Mouse (Mus musculus) lung, adult 2 months (tissue): ENCODE results near the gene Ptbp1. TPM values are rescaled to one million over a fixed set of nuclear protein-coding genes. Genes with fewer than 3 reads are reported as not detected.

ENCODE experiments used
- DNase-seq: peaks from one replicate; pipeline ENCODE4 v3.0.0; 2022
- H3K4me1 ChIP-seq: fragments of 200-500 bp; 2 replicates; pipeline ENCODE4 v1.6.1; 2011; ENCODE audit warnings: low read length; ENCODE audit not compliant: control insufficient read depth, insufficient read depth
- H3K4me3 ChIP-seq: fragments of 200-500 bp; replicated peaks from 2 replicates; pipeline ENCODE3; 2011; ENCODE audit warnings: low read depth, mild to moderate bottlenecking, control low read depth, low read length; ENCODE audit errors: extremely low read depth
- CTCF ChIP-seq: fragments of 200-500 bp; IDR thresholded peaks from 2 replicates; pipeline ENCODE4 v1.5.1; 2011; ENCODE audit warnings: mild to moderate bottlenecking, low read length, control low read depth; ENCODE audit not compliant: insufficient read depth
- POLR2A ChIP-seq: fragments of 200-500 bp; IDR thresholded peaks from 2 replicates; pipeline ENCODE4 v1.6.1; 2011; ENCODE audit warnings: low read depth, mild to moderate bottlenecking, control low read depth, low read length, borderline replicate concordance; ENCODE audit errors: extremely low read depth
- WGBS: fragments of 180-500 bp; shearing (Covaris S2); methylation state at CpG from one replicate; pipeline ENCODE4 v1.1.7; 2018; 5-methylcytosine and 5-hydroxymethylcytosine counted together
- polyA plus RNA-seq: library from polyadenylated mRNA; depleted of rRNA; stranded (reverse); fragments of >200 nt; gene quantifications from 2 replicates; pipeline ENCODE4 v1.2.3, GENCODE M21; 2012; rRNA removed

The Ptbp1 gene
- polyA plus RNA-seq, 1 experiment = 265 TPM

DNA sequence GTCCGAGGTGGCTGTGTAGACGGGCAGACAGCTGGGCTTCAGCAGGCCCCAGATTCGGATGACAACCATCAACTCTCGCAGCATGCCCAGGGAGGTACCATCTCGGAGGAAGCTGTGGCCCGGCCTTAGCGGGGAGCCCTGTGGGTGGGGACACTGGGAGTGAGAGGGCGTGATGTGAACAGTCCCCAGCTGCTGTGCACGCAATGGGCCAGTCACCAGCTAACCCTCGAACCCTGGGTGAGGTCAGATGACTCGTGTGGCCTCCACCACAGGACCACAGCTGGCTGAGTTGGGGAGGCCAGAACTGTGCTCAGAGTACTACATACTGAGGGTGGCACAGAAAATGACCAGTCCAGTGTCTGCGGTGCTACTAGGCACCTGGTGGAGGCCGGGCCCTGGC is 42.6 kb downstream of the Ptbp1 start:
- H3K4me1 ChIP-seq = no peaks in the 10 kb centered on the region
- WGBS = 63% methylated on average over 13 of the region's 13 CpGs
- H3K4me3 ChIP-seq = no peak overlapping the region
- TF ChIP-seq CTCF (no peak), POLR2A (no peak)
- DNase-seq = peak; percentile 26

GRCm38 (mm10) chr10:79897316-79898245 is 43.4 kb downstream of the Ptbp1 start:
- Histone ChIP-seq H3K4me3 (no peak overlapping the region), H3K4me1 (no peaks in the 10 kb centered on the region)
- 65% methylated on average over 20 of the region's 20 CpGs for WGBS
- DNase-seq = no peak
- TF ChIP-seq CTCF (no peak), POLR2A (no peak)

DNA sequence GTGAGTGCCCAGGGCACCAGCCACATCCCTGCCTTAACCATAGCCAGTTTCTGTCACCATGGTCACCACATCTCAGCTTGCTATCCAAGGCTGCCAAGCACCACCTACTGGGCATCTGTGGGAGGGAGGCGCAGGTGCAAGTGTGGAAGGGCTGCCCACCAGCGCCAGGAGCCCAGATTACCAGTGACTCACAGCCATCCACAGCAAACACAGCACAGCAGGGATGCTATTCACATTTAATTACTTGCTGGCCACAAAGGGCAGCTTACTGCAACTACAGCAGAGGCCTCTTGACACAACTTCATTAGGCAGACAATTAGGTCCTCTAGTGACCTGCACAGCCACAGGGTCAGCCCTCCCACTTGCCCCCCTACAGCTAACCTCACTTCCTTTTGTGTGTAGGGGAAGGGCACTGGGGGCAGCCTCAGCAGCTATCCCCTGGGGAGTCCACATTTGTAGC is 46.8 kb downstream of the Ptbp1 start:
- DNase-seq = no peak
- 69% methylated on average over 2 of the region's 2 CpGs for WGBS
- H3K4me3 ChIP-seq = no peak overlapping the region
- no peak for TF ChIP-seq CTCF
- TF ChIP-seq POLR2A = no peak
- no peaks in the 10 kb centered on the region for H3K4me1 ChIP-seq

DNA sequence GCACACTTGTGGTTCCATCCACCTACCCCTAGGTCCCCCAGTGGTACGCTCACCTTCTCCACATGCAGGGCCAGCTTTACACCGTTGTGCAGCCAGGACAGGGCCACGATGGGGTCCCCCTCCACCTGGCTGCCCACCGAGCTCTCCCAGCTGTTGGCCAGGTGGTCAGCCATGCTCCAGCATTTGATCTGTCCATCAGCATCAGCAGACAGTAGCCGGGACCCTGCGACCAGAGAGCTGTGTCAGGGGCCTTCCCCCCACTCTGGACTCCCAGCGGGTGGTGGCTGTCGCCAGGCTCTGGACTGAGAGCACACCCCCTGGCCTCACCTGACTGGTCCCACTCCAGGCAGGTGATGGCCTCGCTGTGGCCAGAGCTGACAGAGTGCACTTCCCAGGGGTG is 52.5 kb downstream of the Ptbp1 start:
- WGBS = 89% methylated on average over 9 of the region's 9 CpGs
- no peak overlapping the region for H3K4me3 ChIP-seq
- peaks cover 3% of the 10 kb centered on the region for H3K4me1 ChIP-seq
- TF ChIP-seq CTCF = no peak
- TF ChIP-seq POLR2A = no peak
- no peak for DNase-seq

GRCm38 (mm10) chr10:79907415-79907814 is 53.2 kb downstream of the Ptbp1 start:
- no peak for DNase-seq
- Histone ChIP-seq H3K4me3 (no peak overlapping the region), H3K4me1 (peaks cover 3% of the 10 kb centered on the region)
- TF ChIP-seq CTCF (no peak), POLR2A (no peak)
- 93% methylated on average over 10 of the region's 10 CpGs for WGBS

- Histone ChIP-seq H3K4me1 (peaks cover 3% of the 10 kb centered on the region), H3K4me3 (peak within 1 kb of the TSS; percentile 91)
- no peak for TF ChIP-seq CTCF
- peak; percentile 38; the same call in 1 of the 2 replicates for TF ChIP-seq POLR2A
- DNase-seq = peak; percentile 99
- WGBS = 1% methylated on average over 52 of the region's 52 CpGs
Measured at GRCm38 (mm10) chr10:79908167-79909091, 54.2 kb downstream of the Ptbp1 start, which contains the start of gene Med16. Med16 (minus strand) TSS chr10:79908923.

GRCm38 (mm10) chr10:79909092-79909922 is 55.1 kb downstream of the Ptbp1 start:
- no peak overlapping the region for H3K4me3 ChIP-seq
- TF ChIP-seq CTCF = no peak
- TF ChIP-seq POLR2A = no peak
- DNase-seq = peak; percentile 46
- WGBS = 22% methylated on average over 14 of the region's 14 CpGs
- H3K4me1 ChIP-seq = peaks cover 3% of the 10 kb centered on the region

GRCm38 (mm10) chr10:79910556-79910955 is 56.3 kb downstream of the Ptbp1 start, which contains the start of gene Gm26602:
Gm26602 (plus strand) TSS chr10:79910856.
- DNase-seq = no peak
- TF ChIP-seq CTCF = no peak
- TF ChIP-seq POLR2A = no peak
- H3K4me1 ChIP-seq = peaks cover 7% of the 10 kb centered on the region
- 96% methylated on average over 4 of the region's 4 CpGs for WGBS
- no peak within 1 kb of the TSS for H3K4me3 ChIP-seq

DNA sequence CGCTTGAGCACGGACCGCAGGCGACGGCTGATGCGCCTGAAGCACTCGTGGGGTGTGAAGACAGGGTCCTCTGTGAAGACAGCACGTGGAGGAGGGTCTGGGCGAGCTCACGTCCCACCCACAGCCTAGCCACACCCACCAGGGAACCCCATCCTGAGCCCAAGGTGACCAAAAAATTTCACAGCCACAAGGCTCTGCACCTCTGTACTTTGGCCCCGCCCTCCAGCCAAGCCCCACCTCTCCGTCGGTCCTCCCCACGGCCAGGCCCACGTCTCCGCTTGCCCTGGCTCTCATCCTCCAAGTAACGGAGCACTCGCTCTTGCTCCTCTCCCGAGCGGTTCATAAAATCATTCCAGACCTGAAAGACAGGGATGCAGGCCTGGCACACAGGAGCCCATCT is 58.2 kb downstream of the Ptbp1 start:
- no peak for DNase-seq
- 77% methylated on average over 20 of the region's 20 CpGs for WGBS
- peaks cover 14% of the 10 kb centered on the region for H3K4me1 ChIP-seq
- TF ChIP-seq POLR2A (no peak), CTCF (no peak)
- H3K4me3 ChIP-seq = no peak overlapping the region

Other genes with a start within 250 kb of the Ptbp1 start
- not detected in 2 replicates for gene C2cd4c, start 240.4 kb upstream of the Ptbp1 start, polyA plus RNA-seq
- 2.4 and 2.7 TPM in 2 replicates for gene Shc2, start 216.5 kb upstream of the Ptbp1 start, polyA plus RNA-seq
- not detected in 2 replicates for gene Odf3l2, start 208.7 kb upstream of the Ptbp1 start, polyA plus RNA-seq
- 0.13 TPM in 1 of 2 replicates, not detected in the other for gene Madcam1, start 189.9 kb upstream of the Ptbp1 start, polyA plus RNA-seq
- 70.4 and 84.7 TPM in 2 replicates for gene Tpgs1, start 185.1 kb upstream of the Ptbp1 start, polyA plus RNA-seq
- 112 and 121 TPM in 2 replicates for gene Cdc34, start 172.2 kb upstream of the Ptbp1 start, polyA plus RNA-seq
- gene Gzmm, start 165.4 kb upstream of the Ptbp1 start, polyA plus RNA-seq = 1.5 and 1.6 TPM in 2 replicates
- gene Bsg, start 149.9 kb upstream of the Ptbp1 start, polyA plus RNA-seq = 684 and 692 TPM in 2 replicates
- 3.0 and 3.9 TPM in 2 replicates for gene Hcn2, start 137.8 kb upstream of the Ptbp1 start, polyA plus RNA-seq
- 42.0 and 46.2 TPM in 2 replicates for gene Polrmt, start 107.8 kb upstream of the Ptbp1 start, polyA plus RNA-seq
- gene Fgf22, start 99.4 kb upstream of the Ptbp1 start, polyA plus RNA-seq = 0.10 and 1.0 TPM in 2 replicates
- gene Rnf126, start 87.5 kb upstream of the Ptbp1 start, polyA plus RNA-seq = 103 and 134 TPM in 2 replicates
- gene Fstl3, start 77.2 kb upstream of the Ptbp1 start, polyA plus RNA-seq = 65.8 and 72.7 TPM in 2 replicates
- 0.20 TPM in 1 of 2 replicates, not detected in the other for gene Prss57, start 63.5 kb upstream of the Ptbp1 start, polyA plus RNA-seq
- 34.2 and 38.5 TPM in 2 replicates for gene Palm, start 60.9 kb upstream of the Ptbp1 start, polyA plus RNA-seq
- 4.0 and 4.8 TPM in 2 replicates for gene Misp, start 33.4 kb upstream of the Ptbp1 start, polyA plus RNA-seq
- gene Prtn3, start 20.0 kb downstream of the Ptbp1 start, polyA plus RNA-seq = 3.6 and 5.0 TPM in 2 replicates
- gene Plppr3, start 20.2 kb downstream of the Ptbp1 start, polyA plus RNA-seq = 8.4 and 8.9 TPM in 2 replicates
- gene Elane, start 31.8 kb downstream of the Ptbp1 start, polyA plus RNA-seq = 0.11 and 0.85 TPM in 2 replicates
- gene Cfd, start 36.4 kb downstream of the Ptbp1 start, polyA plus RNA-seq = 297 and 1,797 TPM in 2 replicates
- gene Med16, start 54.5 kb downstream of the Ptbp1 start, polyA plus RNA-seq = 76.2 and 79.1 TPM in 2 replicates
- gene Gm26602, start 56.4 kb downstream of the Ptbp1 start, polyA plus RNA-seq = not detected in 2 replicates
- 20.9 and 24.4 TPM in 2 replicates for gene Kiss1r, start 62.5 kb downstream of the Ptbp1 start, polyA plus RNA-seq
- 129 and 162 TPM in 2 replicates for gene R3hdm4, start 66.8 kb downstream of the Ptbp1 start, polyA plus RNA-seq
- gene Arid3a, start 72.6 kb downstream of the Ptbp1 start, polyA plus RNA-seq = 7.8 and 8.6 TPM in 2 replicates
- 33.5 and 35.5 TPM in 2 replicates for gene Wdr18, start 105.7 kb downstream of the Ptbp1 start, polyA plus RNA-seq
- 0.33 TPM in 1 of 2 replicates, not detected in the other for gene Grin3b, start 116.3 kb downstream of the Ptbp1 start, polyA plus RNA-seq
- gene Tmem259, start 129.9 kb downstream of the Ptbp1 start, polyA plus RNA-seq = 294 and 318 TPM in 2 replicates
- gene Cnn2, start 134.2 kb downstream of the Ptbp1 start, polyA plus RNA-seq = 387 and 395 TPM in 2 replicates
- 31.4 and 38.2 TPM in 2 replicates for gene Abca7, start 142.1 kb downstream of the Ptbp1 start, polyA plus RNA-seq
- gene Arhgap45, start 162.2 kb downstream of the Ptbp1 start, polyA plus RNA-seq = 102 and 103 TPM in 2 replicates
- 199 and 208 TPM in 2 replicates for gene Polr2e, start 185.4 kb downstream of the Ptbp1 start, polyA plus RNA-seq
- gene Gpx4, start 192.7 kb downstream of the Ptbp1 start, polyA plus RNA-seq = 581 and 623 TPM in 2 replicates